Mouse (Mus musculus): ENCODE data around the gene Rpain. TPM values are rescaled to one million over a fixed set of nuclear protein-coding genes. Genes with fewer than 3 reads are reported as not detected.

Rpain gene
- polyA plus RNA-seq, 1 experiment from 2014 or later = 88.3 TPM

Other genes starting within 250 kb of the Rpain start
- gene Zfp3, start 206.0 kb upstream of the Rpain start, polyA plus RNA-seq (2015; fragmentation: Nextera tagmentation; extraction: Ambion mirVana) = 15.5 and 16.9 TPM in 2 replicates
- not detected in 2 replicates for gene Scimp, start 157.6 kb upstream of the Rpain start, polyA plus RNA-seq (2015; fragmentation: Nextera tagmentation; extraction: Ambion mirVana)
- 85.1 and 87.4 TPM in 2 replicates for gene Rabep1, start 125.4 kb upstream of the Rpain start, polyA plus RNA-seq (2015; fragmentation: Nextera tagmentation; extraction: Ambion mirVana)
- 148 and 149 TPM in 2 replicates for gene Nup88, start 240 bp upstream of the Rpain start, polyA plus RNA-seq (2015; fragmentation: Nextera tagmentation; extraction: Ambion mirVana)
- 208 TPM in 2 replicates for gene C1qbp, start 12.8 kb downstream of the Rpain start, polyA plus RNA-seq (2015; fragmentation: Nextera tagmentation; extraction: Ambion mirVana)
- gene Dhx33, start 34.2 kb downstream of the Rpain start, polyA plus RNA-seq (2015; fragmentation: Nextera tagmentation; extraction: Ambion mirVana) = 16.8 and 17.3 TPM in 2 replicates
- gene Mis12, start 49.4 kb downstream of the Rpain start, polyA plus RNA-seq (2015; fragmentation: Nextera tagmentation; extraction: Ambion mirVana) = 39.4 and 40.5 TPM in 2 replicates
- 35.5 and 36.2 TPM in 2 replicates for gene Derl2, start 49.6 kb downstream of the Rpain start, polyA plus RNA-seq (2015; fragmentation: Nextera tagmentation; extraction: Ambion mirVana)
- 609 and 665 TPM in 2 replicates for gene 6330403K07Rik, start 63.3 kb downstream of the Rpain start, polyA plus RNA-seq (2015; fragmentation: Nextera tagmentation; extraction: Ambion mirVana)
- not detected in 2 replicates for gene Nlrp1a, start 174.5 kb downstream of the Rpain start, polyA plus RNA-seq (2015; fragmentation: Nextera tagmentation; extraction: Ambion mirVana)

Data from forebrain, embryonic 15.5 days (tissue).